Mouse (Mus musculus): ENCODE data around the gene Xaf1. TPM values are rescaled to one million over a fixed set of nuclear protein-coding genes. Genes with fewer than 3 reads are reported as not detected.

The Xaf1 gene
- polyA plus RNA-seq, 1 experiment from 2014 or later = 2.0 TPM

DNA sequence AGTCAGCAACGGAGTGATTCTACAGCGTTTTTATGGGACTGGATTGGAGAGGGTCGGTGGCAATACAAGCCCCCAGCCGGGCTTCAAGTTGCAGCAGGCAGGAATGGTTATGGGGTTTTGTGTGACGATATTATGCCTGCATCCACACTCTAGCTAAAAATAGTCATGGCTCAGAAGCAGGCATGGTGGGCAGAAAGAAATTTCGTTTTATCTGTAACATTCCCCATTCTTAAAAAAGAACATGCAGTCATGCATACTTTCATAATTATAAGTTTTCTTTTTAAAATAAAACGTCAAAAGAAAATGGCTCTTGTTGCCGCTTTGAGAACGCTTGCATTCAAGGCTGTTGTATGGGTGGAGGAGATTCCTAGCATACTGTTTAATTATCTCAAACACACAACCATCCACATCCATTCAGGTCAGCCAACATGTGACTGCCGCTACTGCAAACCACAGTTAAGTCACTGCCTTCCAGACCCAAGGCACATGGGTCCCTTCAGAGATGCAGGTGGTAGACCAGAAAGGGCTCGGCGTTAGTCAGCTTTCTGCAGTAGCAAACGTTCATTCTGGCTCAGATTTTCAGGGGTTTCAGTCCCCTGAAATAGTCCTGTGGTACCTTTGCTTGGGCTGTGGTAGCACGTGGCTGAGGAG is 16.8 kb upstream of the Xaf1 start:
- 84% methylated on average over 14 of the region's 14 CpGs for WGBS
- H3K27me3 ChIP-seq (replicated peaks) = no peaks in the 10 kb centered on the region

GRCm38 (mm10) chr11:72285971-72286480 is 15.4 kb upstream of the Xaf1 start:
- Histone ChIP-seq H3K27me3 (replicated peaks) (no peaks in the 10 kb centered on the region), H3K4me2 (no peak overlapping the region)

More for the DNA sequence above, 16.8 kb upstream of the Xaf1 start:
- Histone ChIP-seq H3K36me3 (replicated peaks) (no peaks in the 10 kb centered on the region), H3K9me3 (no peaks in the 10 kb centered on the region), H3K4me2 (no peak overlapping the region), H3K9ac (no peak overlapping the region), H3K4me1 (no peaks in the 10 kb centered on the region), H3K4me3 (no peak overlapping the region), H3K27ac (no peak overlapping the region)
- no peak for ATAC-seq (replicated peaks)

GRCm38 (mm10) chr11:72286651-72287050 is 14.8 kb upstream of the Xaf1 start:
- Histone ChIP-seq H3K4me2 (no peak overlapping the region), H3K4me3 (no peak overlapping the region), H3K9ac (no peak overlapping the region), H3K27ac (no peak overlapping the region), H3K27me3 (replicated peaks) (no peaks in the 10 kb centered on the region), H3K36me3 (replicated peaks) (no peaks in the 10 kb centered on the region), H3K9me3 (no peaks in the 10 kb centered on the region), H3K4me1 (no peaks in the 10 kb centered on the region)
- no peak for ATAC-seq (replicated peaks)
- WGBS = 83% methylated on average over 3 of the region's 3 CpGs

More at GRCm38 (mm10) chr11:72285971-72286480, 15.4 kb upstream of the Xaf1 start:
- Histone ChIP-seq H3K4me3 (no peak overlapping the region), H3K27ac (no peak overlapping the region), H3K36me3 (replicated peaks) (no peaks in the 10 kb centered on the region), H3K9me3 (no peaks in the 10 kb centered on the region), H3K4me1 (no peaks in the 10 kb centered on the region), H3K9ac (no peak overlapping the region)
- WGBS = 72% methylated on average over 6 of the region's 6 CpGs
- no peak for ATAC-seq (replicated peaks)

DNA sequence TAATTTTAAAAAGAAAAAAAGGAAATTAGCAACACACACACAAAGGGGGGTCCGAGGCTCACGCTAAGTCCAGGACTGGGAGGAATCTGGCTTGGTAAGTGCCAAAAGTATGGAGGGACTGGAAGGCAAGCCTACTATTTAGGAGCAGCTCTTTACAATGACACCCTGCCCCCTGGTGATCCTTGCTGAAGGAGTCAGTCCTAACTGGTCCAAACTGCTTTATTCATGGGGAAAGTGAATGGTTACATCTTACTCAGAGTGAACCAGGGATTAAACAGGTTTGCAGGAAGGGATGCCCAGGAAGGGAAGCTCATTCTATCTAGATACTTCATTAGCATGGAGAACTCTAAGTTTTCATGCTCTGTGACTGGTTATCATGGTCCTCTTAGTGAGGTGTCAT is 14.3 kb upstream of the Xaf1 start:
- no peak overlapping the region for H3K9ac ChIP-seq
- WGBS = 90% methylated on average over 2 of the region's 2 CpGs
- H3K4me3 ChIP-seq = no peak overlapping the region
- no peaks in the 10 kb centered on the region for H3K27me3 ChIP-seq (replicated peaks)
- H3K4me2 ChIP-seq = no peak overlapping the region
- no peak overlapping the region for H3K27ac ChIP-seq
- no peaks in the 10 kb centered on the region for H3K9me3 ChIP-seq
- no peaks in the 10 kb centered on the region for H3K4me1 ChIP-seq
- ATAC-seq (replicated peaks) = no peak
- H3K36me3 ChIP-seq (replicated peaks) = no peaks in the 10 kb centered on the region

DNA sequence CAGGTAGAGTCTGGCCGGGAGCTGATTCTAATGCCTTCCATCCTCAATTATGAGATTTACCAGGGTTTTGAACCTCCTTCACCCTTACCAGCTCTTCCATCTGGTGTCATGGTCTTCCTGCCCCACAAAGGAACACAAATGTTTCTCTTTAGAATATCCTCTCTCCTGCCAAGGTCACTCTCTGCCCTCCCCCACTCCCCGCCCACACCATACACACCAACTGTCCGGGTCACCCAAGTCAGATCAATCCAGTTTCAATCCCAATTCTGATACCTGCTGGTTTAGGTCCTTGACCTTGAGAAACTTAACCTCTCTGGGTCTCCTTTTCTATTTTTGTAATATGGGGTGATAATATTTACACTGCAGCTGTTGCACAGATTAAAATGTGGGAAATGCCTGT is 13.9 kb upstream of the Xaf1 start:
- Histone ChIP-seq H3K4me1 (no peaks in the 10 kb centered on the region), H3K4me3 (no peak overlapping the region), H3K9ac (no peak overlapping the region), H3K27me3 (replicated peaks) (no peaks in the 10 kb centered on the region), H3K36me3 (replicated peaks) (no peaks in the 10 kb centered on the region), H3K27ac (no peak overlapping the region), H3K4me2 (no peak overlapping the region), H3K9me3 (no peaks in the 10 kb centered on the region)
- WGBS = 97% methylated on average over 3 of the region's 3 CpGs
- ATAC-seq (replicated peaks) = no peak

- ATAC-seq (replicated peaks) = no peak
Measured at GRCm38 (mm10) chr11:72293116-72293515, 8.3 kb upstream of the Xaf1 start.

DNA sequence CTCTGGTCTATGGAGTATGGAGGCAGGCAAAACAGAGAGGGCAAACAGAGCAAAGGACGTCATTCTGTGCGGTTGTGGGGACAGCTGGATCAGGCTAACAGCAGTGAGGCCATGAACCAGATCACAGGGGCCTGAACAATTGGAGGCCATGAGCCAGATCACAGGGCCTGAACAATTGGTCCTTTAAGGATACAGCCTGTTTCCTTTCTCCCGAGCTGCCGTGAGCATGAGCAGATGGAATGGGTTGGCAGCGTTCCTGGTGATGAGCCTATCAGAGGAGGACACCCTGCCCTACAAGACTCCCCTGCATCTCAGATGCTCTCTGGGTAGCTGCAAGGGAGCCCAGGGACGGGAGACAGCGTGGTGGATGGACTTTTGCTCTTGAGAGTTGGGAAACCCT is 801 bp downstream of the Xaf1 start:
- Histone ChIP-seq H3K4me3 (no peak overlapping the region), H3K27ac (no peak overlapping the region), H3K36me3 (replicated peaks) (no peaks in the 10 kb centered on the region), H3K4me1 (no peaks in the 10 kb centered on the region), H3K9ac (no peak overlapping the region), H3K4me2 (no peak overlapping the region), H3K9me3 (no peaks in the 10 kb centered on the region), H3K27me3 (replicated peaks) (no peaks in the 10 kb centered on the region)
- no peak for ATAC-seq (replicated peaks)
- WGBS = 78% methylated on average over 7 of the region's 7 CpGs

More at GRCm38 (mm10) chr11:72293116-72293515, 8.3 kb upstream of the Xaf1 start:
- Histone ChIP-seq H3K36me3 (replicated peaks) (no peaks in the 10 kb centered on the region), H3K9me3 (no peaks in the 10 kb centered on the region), H3K4me2 (no peak overlapping the region), H3K27me3 (replicated peaks) (no peaks in the 10 kb centered on the region), H3K4me3 (no peak overlapping the region), H3K4me1 (no peaks in the 10 kb centered on the region), H3K27ac (no peak overlapping the region), H3K9ac (no peak overlapping the region)
- WGBS = 85% methylated on average over 2 of the region's 2 CpGs

DNA sequence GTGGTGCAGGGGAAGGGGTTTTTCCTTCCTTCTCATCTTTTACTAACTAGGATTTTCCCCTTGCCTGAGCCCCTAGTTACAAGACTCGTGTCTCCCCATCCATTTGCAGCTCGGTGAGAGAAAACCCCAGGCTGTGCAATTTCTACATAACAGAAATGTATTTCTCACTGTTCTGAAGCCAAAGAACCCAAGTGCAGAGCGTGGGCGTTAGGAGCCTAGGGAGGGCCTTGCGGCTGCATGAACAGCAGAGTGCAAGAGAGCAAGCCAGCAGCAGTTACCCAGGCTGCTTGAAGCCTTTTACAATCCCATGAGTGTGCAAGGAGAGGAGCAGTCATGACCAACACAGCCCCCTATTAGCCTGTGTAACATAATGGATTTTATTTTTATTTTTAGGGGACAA is 6.0 kb downstream of the Xaf1 start:
- H3K9me3 ChIP-seq = no peaks in the 10 kb centered on the region
- WGBS = 85% methylated on average over 5 of the region's 5 CpGs
- no peaks in the 10 kb centered on the region for H3K4me1 ChIP-seq
- no peak for ATAC-seq (replicated peaks)
- no peak overlapping the region for H3K4me2 ChIP-seq
- H3K9ac ChIP-seq = no peak overlapping the region
- no peak overlapping the region for H3K4me3 ChIP-seq
- no peaks in the 10 kb centered on the region for H3K36me3 ChIP-seq (replicated peaks)
- H3K27ac ChIP-seq = no peak overlapping the region
- H3K27me3 ChIP-seq (replicated peaks) = 0 out of 2 replicates have a peak, but pooled peaks cover under 1% of the 10 kb centered on the region

DNA sequence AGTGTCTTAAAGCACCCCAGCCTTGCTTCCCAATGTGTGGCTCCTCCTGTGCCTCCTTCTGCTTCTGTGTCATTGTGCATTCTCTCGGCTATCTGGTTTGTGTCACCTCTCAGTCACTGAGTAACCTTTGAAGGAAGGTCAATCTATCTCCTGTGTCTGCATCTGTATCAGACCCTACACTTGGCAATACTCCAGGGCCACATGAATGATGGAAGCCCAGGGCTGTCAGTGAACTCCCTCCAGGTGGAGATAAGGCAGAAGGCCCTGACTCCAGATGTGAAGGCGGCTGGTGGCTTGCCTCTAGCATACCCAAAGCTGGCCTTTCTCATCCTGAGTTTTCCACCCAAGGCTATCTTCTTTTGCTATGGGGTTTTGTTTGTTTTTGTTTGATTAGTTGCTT is 7.6 kb downstream of the Xaf1 start:
- Histone ChIP-seq H3K36me3 (replicated peaks) (no peaks in the 10 kb centered on the region), H3K4me1 (no peaks in the 10 kb centered on the region), H3K27ac (no peak overlapping the region), H3K9ac (no peak overlapping the region), H3K4me3 (no peak overlapping the region), H3K9me3 (no peaks in the 10 kb centered on the region), H3K27me3 (replicated peaks) (peaks cover 7% of the 10 kb centered on the region), H3K4me2 (no peak overlapping the region)
- ATAC-seq (replicated peaks) = no peak
- 80% methylated on average over 2 of the region's 2 CpGs for WGBS

DNA sequence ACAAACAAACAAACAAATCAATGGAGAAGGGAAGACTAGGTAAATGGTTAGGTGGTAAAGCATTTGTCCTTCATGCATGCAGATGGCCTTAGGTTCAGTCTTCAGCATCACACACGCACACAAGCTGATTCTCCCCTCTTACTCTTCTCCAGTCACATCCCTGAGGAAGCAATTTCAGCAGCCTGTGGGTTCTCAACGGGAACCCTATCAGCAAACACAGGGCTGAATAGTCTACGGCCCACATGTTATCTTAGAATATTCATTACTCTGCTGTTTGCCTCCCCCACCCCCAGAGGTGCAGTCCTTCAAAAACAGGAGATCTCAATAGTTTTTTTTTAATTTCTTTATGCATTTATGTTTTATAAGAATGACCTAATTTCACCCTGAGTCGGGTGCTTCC is 9.1 kb downstream of the Xaf1 start:
- H3K4me2 ChIP-seq = no peak overlapping the region
- no peak overlapping the region for H3K9ac ChIP-seq
- no peaks in the 10 kb centered on the region for H3K36me3 ChIP-seq (replicated peaks)
- H3K4me3 ChIP-seq = no peak overlapping the region
- H3K4me1 ChIP-seq = no peaks in the 10 kb centered on the region
- no peak for ATAC-seq (replicated peaks)
- H3K27me3 ChIP-seq (replicated peaks) = peaks cover 21% of the 10 kb centered on the region
- 79% methylated on average over 4 of the region's 4 CpGs for WGBS
- no peaks in the 10 kb centered on the region for H3K9me3 ChIP-seq
- H3K27ac ChIP-seq = no peak overlapping the region

DNA sequence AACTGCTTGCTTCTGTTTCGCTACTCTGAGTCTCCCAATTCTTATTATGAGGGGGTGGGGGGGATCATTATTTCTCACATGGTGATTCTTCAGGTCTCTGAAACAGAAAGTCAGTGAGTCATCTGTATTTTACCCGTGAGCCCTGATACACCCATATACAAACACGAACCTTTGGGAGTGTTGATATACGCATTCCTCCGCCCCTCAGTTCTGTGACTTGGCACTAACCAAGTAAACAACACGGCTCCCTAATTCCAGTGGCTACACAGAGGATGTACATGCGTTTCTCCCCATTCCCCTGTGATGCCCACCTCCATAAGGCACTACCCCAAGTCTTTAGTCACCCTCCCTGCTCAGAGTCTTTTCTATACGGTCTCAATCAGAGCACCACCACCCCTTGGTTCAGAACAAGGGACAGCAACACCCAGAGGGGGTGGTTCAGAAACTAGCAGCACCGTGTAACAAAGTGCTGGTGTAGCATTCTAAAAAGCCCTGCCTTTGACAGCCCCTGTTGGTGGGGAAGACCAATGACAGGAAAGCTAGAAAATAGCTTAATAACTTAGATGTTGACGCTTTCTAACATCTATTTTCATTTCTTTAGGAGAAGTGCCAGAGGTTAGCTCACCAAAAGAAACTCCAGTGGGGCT is 10.0 kb downstream of the Xaf1 start:
- no peaks in the 10 kb centered on the region for H3K36me3 ChIP-seq (replicated peaks)
- peaks cover 21% of the 10 kb centered on the region for H3K27me3 ChIP-seq (replicated peaks)
- no peaks in the 10 kb centered on the region for H3K4me1 ChIP-seq
- WGBS = 81% methylated on average over 10 of the region's 10 CpGs
- H3K4me3 ChIP-seq = no peak overlapping the region
- H3K4me2 ChIP-seq = no peak overlapping the region
- no peak for ATAC-seq (replicated peaks)
- H3K27ac ChIP-seq = no peak overlapping the region
- H3K9me3 ChIP-seq = no peaks in the 10 kb centered on the region
- H3K9ac ChIP-seq = no peak overlapping the region

DNA sequence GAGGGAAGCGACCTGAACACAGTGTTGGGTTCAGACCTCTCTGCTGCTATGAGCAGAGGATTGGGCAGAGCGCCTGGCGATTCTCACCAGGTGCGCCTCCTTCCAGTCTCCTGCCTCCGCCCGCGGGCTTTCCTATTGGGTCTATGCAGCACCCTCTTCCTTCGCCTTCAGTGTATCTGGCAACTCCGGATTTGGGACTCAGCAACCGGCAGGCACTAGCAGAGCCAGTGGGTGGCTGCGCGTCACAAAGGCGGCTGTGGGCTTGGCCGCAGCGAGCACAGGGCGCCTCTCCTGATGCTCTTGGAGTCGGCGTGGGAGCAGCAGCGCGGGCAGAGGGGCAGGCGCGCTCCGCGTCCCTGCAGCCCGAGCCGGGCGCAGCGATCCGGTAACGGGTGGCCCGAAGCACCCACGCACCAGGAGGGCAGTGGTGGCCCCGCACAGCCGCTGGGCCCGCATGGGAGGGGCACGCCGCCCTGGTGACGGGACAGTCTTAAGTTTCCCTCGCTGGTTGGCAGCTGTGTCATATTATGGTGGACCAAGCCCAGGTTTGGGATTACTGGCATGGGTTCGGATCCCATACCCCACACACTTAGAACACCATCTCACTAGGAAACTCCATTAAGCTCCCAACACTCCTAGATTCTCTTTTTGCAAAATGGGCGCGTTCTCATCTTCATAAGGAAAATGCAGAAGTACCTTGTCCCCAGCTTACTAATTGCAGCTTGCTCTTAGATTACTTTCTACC is 12.9 kb downstream of the Xaf1 start, which contains the start of gene Fbxo39:
Gene Fbxo39, plus strand, starts transcription at position 294 of the 745 bp plus-strand sequence.
- 13% methylated on average over 41 of the region's 42 CpGs for WGBS
- no peak for ATAC-seq (replicated peaks)
- Histone ChIP-seq H3K27me3 (replicated peaks) (peaks cover 21% of the 10 kb centered on the region), H3K27ac (no peak within 1 kb of the TSS), H3K4me1 (no peaks in the 10 kb centered on the region), H3K4me2 (peak within 1 kb of the TSS; percentile 49), H3K9me3 (no peaks in the 10 kb centered on the region), H3K36me3 (replicated peaks) (no peaks in the 10 kb centered on the region), H3K9ac (no peak within 1 kb of the TSS), H3K4me3 (peak within 1 kb of the TSS; percentile 25)
